Mouse (Mus musculus) testis, postnatal 14 days (tissue): ENCODE data around the gene Taok1.
"Not testable (repeated sequence)": the region's sequence is repeated elsewhere in the genome, so short reads cannot be mapped to it uniquely, and the experiment has no call there.

Experiments
- DNase-seq: peaks from one replicate; pipeline ENCODE4 v3.0.0; 2021; ENCODE audit warnings: low spot score

Gene Taok1

DNA sequence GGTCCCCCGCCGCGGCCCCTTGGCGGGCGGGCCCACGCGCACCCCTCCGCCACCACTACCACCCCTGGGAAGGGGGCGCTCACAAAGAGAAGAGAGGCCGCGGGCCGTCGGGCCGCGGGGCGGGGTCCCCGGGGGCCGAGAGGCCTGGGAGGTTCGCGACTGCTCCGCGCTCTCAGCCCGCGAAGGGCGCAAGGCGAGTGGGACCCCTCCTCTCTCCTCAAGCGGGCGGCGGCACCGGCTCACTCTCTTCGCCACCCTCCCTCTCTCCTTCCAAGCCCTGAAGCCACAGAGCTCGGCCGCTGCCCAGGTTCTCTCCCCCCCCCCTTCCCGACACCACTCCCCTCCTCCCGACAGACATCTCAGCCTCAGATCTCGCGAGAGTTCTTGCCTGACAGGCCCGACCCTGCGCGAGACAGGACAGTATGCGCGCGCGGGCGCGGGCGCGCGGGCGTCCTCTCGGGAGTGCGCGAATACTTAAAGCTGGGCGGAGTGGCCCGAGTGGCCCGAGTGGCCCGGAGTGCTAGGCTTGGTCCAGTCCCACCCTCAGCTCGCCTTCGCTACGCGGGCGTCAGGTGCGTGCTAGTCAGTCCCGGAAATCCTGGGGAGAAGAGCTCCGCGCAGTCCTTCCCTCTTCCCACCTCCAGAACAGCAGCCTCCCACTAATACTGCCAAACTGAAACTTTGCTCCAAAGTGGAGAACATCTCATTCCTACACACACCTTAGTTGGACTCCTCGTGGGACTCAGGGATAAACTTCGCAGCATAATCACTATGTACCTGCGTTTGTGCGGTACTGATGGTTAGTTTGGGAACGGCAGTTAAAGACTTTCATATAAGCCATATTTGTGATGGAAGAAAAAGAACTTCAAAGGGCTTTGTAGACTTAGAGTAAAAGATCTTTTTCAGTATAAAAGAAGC, at the start of gene Taok1:
Gene Taok1, minus strand, starts transcription at position 278 of the 918 bp plus-strand sequence.
- DNase-seq = peak; percentile 97

DNA sequence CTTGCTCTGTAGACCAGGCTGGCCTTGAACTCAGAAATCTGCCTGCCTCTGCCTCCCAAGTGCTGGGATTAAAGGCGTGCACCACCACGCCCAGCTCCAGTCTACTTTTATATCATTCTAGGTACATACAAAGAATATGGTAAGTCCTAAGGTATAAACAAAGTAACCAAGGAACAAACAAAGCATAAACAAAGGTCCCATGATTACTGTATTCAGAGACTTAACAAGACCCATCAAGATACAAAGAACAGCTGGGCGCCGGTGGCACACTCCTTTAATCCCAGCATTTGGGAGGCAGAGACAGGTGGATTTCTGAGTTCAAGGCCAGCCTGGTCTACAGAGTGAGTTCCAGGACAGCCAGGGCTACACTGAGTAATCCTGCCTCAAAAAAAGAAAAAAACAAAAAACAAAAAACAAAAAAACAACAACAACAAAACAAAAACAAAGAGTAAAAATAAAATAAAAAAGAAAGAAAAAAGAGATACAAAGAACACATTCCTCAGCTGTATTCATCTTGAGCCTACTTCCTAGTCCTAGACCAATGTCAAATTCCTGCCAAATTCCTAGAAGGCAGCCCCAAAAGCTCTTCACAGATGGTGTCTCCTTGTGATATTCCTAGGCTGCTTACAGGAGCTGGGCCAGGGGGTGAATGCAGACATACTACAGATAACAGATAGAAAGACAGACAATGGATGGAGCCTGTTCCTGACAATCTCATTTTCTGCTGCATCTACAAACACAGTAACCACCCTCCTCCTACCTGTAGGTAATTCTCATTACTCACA, 46.0 kb upstream of the Taok1 start:
- not testable (repeated sequence) for DNase-seq

DNA sequence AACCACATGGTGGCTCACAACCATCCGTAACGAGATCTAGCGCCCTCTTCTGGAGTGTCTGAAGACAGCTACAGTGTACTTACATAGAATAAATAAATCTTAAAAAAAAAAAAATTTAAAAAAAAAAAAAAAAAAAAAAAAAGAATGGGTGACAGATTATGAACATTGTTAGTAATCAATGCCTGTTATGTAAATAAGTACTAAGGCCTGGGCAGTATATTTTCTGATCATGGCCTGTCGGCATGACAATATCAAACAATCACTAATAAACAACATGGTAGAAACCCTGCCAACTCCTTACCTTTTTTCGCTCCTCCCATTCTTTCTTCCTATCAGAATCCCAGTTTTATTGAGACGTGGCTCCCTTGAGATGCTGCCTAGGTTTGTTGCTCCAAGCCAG, 44.9 kb upstream of the Taok1 start:
- DNase-seq = no peak

DNA sequence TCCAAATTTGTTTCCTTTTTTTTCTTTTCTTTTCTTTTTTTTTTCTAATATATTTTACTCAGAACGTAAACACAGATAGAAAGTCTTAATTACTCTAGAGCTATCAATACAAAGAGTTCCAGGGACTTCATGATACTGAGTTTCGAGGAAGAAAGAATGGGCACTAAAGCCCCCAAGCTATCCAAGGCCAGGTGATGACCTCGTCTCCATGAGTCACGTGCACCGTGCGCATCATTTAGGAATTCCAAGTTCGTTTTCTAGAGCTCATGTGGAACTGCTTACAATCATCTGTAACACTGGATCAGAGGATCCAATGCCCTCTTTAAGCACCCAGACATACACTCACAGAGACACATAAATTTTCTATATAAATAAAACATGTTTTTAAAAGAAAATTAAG, 41.3 kb upstream of the Taok1 start:
- no peak for DNase-seq

DNA sequence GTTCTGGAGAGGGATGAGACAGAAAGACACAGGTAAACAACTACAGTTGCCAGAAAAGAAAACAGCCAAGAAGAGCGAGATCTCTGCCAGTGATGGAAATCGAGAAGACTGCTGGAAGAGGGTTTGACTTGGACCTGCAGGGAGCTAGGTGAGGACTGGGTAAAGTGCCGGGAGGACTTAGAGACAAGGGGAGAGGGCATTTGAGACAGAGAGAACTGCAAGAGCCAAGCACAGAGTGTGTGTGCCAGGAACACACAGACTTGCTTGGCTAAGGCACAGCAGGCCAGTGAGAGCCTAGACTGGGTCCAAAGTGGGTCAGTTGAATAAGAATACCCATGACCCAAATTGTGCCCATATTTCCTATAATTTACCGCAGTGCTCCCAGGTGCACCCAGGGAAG, 37.9 kb upstream of the Taok1 start:
- no peak for DNase-seq

DNA sequence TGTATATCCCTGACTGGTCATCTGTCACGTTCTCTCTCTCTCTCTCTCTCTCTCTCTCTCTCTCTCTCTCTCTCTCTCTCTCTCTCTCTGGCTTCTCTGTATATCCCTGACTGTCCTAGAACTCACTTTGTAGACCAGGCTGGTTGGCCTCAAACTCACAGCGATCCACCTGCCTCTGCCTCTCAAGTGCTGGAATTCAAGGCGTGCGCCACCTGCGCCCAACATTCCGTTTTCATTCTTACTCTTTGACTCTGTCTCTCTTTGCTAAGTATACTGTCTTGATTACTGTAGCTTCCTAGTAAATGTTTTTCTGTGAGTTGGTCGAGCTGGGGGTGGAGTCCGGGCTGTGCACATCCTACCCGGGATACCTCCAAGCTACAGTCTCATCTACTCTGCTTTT, 33.8 kb upstream of the Taok1 start:
- DNase-seq = no peak

DNA sequence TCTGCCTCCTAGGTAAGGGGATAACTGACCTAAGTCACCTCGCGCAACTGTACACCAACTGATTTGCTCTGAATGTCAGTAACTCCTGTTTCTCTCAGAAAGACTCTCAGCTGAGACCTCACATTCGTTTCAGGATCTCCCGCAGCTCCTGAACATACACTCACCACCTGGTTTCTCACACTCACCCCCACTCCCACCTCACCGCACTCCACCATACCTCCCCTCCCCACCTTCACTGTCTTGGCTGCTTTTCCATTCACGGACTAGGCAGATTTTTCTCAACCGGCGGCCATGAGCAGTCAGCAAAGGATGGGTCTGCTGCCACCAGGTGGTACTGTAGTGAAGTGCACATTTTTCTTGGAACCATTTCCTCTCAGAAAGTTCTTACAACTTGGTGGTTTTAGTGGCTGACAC, 22.6 kb upstream of the Taok1 start:
- DNase-seq = peak; percentile 69

DNA sequence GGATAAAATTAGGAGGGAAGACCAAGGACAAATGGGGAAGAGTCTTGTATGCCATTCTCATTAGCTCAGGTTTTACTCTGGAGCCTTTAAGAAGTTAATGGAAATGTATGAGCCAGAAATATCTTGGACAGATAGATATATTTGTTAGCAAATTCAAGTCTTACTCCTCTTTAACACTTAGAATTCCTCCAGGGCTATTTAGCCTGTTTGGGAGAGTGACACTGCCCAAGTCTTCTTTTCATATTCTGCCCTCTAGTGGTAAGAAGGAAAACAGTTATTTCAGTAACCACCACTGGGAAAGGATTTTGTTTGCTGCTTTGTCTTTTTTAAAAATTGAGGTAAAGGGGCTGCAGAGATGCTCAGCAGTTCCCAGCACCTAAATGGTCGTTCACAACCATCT, 21.9 kb upstream of the Taok1 start:
- DNase-seq = no peak

DNA sequence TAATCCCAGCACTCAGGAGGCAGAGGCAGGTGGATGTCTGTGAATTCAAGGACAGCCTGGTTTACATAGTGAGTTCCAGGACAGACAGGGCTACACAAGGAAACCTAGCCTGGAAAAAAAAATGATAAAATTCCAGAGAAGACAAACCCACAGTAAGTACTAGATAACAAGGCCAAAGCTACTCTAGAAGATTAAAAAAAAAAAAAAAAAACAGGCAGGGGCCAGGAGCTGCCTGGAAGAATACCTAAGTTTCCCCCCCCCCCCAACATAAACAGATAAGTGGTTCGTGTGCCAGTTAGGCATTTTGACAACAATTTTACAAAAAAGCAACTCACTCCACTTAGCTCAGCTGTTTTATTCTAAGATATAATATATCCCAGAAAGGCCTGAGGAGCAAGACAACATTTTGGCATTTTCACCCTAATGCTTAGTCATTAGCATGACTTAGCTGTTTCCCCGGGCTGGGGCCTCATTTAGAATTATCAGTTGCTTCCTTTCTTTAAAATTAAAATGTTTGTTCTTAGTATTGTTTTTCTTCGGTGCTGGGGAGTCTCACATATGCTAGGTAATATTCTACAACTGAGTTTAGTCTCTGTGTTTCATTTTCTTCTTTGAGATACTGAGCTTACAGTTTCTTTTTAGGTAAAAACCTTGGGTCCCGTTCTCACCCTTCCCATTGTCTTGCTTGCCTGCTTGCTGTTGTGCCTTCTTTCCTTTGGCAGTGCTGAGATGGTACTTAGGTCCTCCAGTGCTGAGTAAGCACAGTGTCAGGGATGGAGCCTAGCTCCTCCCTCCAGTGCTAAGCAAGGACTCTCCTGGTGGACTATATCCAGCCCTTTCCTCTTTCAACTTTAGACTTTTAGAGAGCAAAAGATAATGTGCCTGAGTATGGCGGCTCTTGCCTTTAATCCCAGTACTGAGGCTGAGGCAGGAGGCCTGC, 19.3 kb upstream of the Taok1 start:
- DNase-seq = no peak

DNA sequence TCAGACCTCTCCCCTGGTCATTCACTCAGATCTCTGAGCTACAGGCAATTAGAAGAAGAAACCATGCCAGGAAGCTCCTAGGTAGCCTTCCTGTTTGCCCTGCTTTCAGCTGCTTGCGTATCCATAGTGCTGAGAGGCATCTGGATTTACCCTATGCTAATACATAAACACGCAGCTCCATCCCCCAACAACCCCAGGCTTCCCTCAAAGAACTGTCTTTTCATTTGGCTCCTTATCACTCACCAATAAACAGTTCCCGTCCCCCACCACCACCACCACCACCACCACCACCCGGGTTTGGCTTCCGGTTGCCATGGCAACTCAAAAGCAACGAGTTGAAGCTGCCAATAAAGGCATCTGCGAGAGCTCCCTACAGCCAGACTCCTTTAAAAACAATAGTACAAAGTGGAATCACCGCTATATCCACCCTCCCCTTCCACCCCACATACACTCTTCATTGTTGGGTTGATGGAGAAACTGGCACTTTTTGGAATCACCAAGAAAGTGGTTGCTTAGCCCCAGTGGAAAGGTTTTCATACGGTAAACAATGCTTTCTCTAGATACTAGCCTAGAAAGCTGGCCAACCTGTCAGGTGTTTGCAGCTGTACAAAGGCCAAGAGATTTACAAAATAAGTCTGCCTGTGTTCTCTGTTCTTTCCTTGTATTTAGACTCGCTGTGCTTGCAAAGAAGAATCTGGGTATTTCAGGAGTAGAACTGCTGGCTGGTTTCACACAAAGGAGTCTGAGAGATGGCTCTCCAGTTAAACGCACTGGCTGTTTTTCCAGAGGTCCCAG, 17.6 kb upstream of the Taok1 start:
- no peak for DNase-seq

DNA sequence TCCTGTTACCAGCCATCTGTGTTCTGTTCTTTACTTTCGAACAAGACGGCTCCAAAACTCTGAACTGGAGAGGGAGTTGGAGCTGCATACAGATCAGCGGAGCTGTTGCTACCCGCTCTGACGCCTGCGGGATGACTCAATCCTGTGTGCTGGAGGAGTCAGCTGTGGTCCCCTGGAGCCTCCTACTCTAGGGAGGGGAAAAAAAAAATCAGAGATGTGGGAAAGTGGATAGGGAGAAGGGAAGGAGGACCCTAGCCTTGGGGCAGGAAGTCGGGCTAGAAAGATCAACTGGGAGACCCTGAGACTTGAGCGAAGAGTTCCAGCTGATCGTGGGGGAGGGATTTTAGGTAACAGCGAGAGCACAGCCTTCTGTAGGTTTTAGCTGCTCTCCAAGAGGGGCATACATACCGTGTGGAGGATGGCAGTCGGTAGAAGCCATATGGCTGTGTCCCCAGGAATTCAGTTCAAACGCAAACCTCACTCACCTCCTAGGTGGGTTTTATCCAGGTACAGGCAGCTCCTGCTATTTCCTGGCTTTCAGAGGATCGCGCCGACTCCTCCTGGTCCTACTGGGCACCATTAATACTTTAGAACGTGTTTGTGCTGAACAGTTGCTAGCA, 16.9 kb upstream of the Taok1 start:
- peak; percentile 17 for DNase-seq

DNA sequence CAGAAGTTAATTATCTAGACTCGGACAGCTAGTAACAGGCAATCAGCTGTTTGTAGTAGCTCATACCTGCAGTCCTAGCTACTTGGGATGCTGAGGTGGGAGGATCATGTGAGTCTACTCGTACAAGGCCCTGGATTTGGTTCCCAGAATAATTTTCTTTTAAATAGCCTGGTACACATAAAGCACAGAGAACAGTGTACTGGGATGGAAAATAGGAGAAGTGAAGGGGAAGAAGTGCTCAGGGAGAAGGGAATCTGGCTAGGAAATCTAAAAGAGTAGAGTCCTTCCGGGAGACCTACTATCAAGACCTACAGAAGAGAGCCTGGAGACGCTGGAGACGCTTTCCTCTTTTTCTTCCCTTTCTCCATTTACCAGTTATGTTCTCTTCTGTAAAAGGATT, 16.4 kb upstream of the Taok1 start:
- DNase-seq = no peak

DNA sequence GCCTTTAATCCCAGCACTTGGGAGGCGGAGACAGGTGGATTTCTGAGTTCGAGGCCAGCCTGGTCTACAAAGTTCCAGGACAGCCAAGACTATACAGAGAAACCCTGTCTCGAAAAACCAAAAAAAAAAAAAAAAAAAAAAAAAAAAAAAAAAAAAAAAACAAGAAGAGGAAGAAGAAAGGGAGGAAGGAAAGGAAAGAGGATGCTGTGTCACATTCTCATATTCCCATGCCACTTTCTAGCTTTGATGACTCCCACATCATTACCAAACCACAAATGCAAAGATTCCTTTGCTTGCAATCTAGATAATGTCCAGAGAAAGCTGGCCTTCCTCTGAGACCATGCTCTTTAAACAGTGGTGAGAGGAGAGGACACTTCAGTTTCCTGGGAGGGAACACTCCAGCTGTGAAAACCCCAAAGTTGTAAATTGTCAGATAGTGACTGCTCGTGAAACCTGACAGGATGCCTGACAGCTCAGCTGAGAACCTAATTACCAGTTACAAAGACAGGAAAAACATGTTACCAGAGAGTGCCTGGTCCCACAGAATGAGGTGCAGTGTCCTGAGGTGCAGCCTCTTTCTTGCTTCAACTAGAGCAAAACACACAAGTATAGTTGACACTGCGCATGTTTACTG, 14.4 kb upstream of the Taok1 start:
- DNase-seq = no peak

DNA sequence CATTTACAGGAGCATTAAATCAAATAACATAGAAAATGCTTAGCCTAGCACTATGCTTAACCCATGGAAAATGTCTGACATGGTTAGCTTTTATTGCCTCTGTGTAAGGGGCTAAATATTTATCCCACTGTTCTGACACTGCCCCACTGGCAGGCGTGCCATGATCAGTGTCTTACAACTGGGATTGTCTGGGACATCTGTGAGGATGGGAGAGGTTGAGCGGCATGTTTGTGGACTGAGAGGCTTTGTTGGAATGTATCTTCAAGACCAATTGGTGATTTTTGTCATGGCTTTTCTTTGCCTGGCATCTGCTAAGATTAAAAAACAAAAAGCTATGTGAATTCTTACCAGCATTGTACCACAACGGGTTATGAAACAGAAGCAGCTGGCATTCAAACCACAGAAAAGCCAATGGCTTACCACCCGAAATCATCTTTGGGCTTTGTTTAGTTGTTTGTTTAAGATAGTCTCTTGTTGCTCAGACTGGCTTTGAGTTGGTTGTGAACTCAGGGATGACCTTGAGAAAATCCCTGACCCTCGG, 7.5 kb upstream of the Taok1 start:
- DNase-seq = no peak

DNA sequence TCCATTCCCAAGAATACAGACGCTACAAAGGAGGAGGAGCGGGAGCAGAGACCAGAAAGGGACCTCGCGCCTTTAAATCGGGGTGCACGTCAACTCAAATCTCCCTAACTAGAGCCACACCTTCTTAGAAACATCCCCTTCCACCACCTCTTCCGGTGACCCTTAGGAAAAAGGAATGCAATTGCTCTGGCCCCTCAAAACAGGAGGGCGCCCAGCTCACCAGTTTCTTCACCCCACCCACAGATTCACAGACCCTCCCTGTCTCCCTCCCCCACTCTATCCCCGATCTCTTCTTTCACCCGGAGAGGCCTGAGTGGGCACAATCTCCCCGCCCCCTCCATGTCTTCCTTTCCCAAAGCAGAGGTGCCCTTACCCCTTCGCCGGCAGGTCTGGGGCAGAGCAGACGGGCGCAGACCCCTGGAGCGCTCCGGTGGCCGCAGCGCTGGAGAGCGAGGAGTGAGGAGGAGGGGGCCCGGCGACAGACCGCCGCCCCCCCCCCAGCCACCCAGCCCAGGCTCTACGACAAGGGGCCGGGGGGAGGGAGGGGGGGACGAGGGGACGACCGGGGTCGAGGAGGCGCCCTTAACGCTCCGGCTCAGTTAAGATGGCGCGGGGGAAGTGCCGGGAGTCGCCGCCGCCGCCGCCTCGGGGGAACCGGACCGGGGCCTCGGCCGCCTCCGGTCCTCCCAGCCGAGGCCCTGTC, 629 bp downstream of the Taok1 start:
- DNase-seq = peak; percentile 69

DNA sequence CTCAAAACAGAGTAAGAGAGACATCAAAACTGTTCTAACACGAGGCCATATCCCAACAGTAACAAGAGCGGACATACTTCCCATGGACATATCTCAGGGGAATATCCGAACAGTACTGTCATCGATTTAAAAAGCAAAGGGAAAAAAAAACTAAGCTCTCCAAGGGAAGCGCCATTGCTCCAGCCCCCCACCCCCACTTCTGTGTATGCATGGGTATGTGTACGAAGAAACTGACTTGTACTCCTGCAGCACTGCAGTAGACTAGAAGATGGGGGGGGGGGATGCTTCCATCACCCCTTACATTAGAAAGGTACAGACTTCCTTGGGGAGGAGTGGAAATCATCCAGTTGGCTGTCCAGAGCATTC, 1.2 kb downstream of the Taok1 start:
- no peak for DNase-seq

DNA sequence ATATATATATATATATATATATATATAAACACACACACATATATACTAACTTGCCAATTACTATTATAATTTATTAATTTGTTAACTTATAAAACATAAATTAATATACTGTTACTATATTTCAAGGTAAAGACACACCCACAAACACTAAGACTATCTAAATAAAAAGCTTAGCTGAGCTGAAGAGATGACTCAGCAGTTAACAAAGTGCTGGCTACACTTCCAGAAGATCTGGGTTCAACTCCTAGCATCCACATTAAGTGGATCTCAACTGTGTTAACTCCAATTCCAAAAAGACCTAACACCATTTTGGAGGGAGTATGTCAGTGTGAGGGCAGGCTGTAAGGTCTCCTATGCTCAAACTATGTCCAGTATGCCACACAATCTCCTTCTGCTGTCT, 10.3 kb downstream of the Taok1 start:
- DNase-seq = no peak

DNA sequence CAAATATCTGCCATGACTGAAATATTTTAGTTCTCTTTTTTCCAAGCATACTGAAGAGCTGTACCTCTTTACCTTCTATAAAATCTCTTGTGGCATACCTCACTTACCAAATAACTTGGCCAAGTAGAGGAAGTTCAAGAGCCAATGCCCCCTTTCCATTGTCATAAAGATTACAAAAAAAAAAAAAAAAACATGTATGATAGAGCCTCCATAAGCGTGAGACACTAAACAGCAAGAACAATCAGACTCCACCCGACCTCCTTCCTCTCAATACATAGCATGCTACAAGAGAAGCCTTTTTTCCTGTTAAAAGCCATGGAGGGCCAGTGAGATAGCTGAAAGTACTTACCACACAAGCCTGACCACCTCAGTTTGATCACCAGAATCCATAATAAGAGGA, 16.2 kb downstream of the Taok1 start:
- no peak for DNase-seq

DNA sequence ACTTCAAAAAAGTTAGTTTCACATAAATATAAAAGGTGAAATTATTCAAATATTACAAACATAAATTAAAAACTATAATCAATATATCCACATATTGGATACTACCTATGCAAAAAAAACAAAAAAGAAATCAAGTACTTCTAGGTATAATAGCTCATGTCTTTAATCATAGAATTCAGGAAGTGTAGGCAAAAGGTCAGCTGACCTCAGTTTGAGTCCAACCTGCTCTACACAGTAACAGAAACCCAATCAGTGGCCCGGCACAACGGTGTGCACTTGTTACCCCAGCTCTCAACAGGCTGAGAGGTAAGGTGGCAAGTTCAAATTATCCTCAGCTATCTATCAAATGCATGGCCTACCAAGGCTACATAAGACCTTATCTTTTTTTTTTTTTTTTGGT, 16.8 kb downstream of the Taok1 start:
- no peak for DNase-seq

DNA sequence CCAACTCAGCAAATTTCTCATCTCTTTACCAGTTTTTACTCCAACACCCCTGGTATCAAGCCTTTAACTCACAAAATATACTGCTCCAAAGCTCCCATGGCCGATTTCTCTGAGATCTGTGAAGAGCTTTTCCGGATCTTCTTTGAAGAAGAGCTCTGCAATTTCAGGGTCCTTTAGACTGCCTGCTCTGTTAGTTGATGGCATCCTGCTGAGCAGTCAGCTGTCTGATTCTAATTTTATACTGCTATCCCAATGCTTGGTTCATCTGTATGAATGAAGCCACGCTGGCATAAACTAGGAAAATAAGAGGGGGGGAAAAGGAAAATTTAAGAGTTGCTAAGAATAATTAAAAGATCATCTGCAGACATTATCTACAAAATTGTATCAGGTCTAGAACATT, 22.4 kb downstream of the Taok1 start:
- DNase-seq = no peak
